Mouse (Mus musculus) liver, embryonic 12.5 days (tissue): ENCODE measurements around the gene Kbtbd12. TPM values are rescaled to one million over a fixed set of nuclear protein-coding genes. Genes with fewer than 3 reads are reported as not detected.

Experiments used
- ATAC-seq: fragments of 200-750 bp; cut with Nextera tagmentation; 2 replicates; pipeline ENCODE4 v1.8.0; 2017; ENCODE audit warnings: moderate number of reproducible peaks, mild to moderate bottlenecking, moderate library complexity
- H3K27ac ChIP-seq: fragments of 300-500 bp; sonication (generic); 2 replicates; pipeline ENCODE4 v1.5.1; 2016; ENCODE audit warnings: mild to moderate bottlenecking
- H3K27me3 ChIP-seq: fragments of 300-500 bp; sonication (generic); replicated peaks from 2 replicates; pipeline ENCODE4 v1.6.1; 2016; ENCODE audit warnings: mild to moderate bottlenecking, moderate library complexity
- H3K36me3 ChIP-seq: fragments of 300-500 bp; sonication (generic); 2 replicates; pipeline ENCODE4 v1.6.1; 2016; ENCODE audit warnings: mild to moderate bottlenecking, moderate library complexity
- H3K4me1 ChIP-seq: fragments of 300-500 bp; sonication (generic); 2 replicates; pipeline ENCODE4 v1.6.1; 2016
- H3K4me2 ChIP-seq: fragments of 300-500 bp; sonication (generic); 2 replicates; pipeline ENCODE4 v1.6.1; 2016; ENCODE audit warnings: mild to moderate bottlenecking, moderate library complexity
- H3K4me3 ChIP-seq: fragments of 300-500 bp; sonication (generic); 2 replicates; pipeline ENCODE4 v1.5.1; 2016; ENCODE audit warnings: mild to moderate bottlenecking, moderate library complexity
- H3K9ac ChIP-seq: fragments of 300-500 bp; sonication (generic); 2 replicates; pipeline ENCODE4 v1.6.1; 2016; ENCODE audit warnings: mild to moderate bottlenecking, moderate library complexity
- H3K9me3 ChIP-seq: fragments of 300-500 bp; sonication (generic); replicated peaks from 2 replicates; pipeline ENCODE4 v1.6.1; 2016; ENCODE audit warnings: mild to moderate bottlenecking, moderate library complexity
- WGBS: fragments of 180-500 bp; shearing (Covaris S2); methylation state at CpG from one replicate; pipeline ENCODE4 v1.1.7; 2016; ENCODE audit not compliant: insufficient replicate concordance; 5-methylcytosine and 5-hydroxymethylcytosine counted together
- polyA plus RNA-seq: library from polyadenylated mRNA; unstranded; fragments of >200 nt; fragmentation: Nextera tagmentation; extraction: Ambion mirVana; gene quantifications from 2 replicates; pipeline ENCODE4 v1.2.1, GENCODE M21; 2016

Gene Kbtbd12
- polyA plus RNA-seq, 1 experiment from 2014 or later: 0.52 TPM

DNA sequence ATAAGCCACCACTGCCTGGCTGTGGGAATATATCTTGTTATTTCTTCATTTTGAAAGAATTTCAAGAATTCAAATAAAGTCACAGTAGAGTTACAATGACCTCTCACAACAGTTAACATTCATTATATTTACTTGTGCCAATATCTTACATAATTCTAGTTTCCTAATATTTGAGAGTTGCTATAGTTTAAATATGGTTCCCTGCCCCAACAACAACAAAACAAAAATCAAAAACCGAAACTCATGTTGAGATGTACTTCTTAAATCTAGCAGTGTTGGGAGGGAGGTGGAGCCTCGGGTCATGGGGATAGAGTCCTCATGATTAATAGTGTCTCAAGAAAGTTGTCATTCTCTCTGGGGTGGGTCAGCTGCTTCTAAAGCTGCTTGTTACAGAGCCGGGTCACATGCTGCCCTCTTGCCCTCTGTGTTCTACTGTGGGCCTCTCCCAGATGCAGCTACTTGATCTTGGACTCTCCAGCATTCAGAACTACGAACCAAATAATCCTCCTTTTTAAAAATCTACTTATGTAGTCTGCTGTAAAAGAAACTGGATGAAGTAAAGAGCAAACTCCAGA, 3.7 kb upstream of the Kbtbd12 start:
- peaks cover 10% of the 10 kb centered on the region for H3K9me3 ChIP-seq
- H3K9ac ChIP-seq: no peak overlapping the region
- H3K4me2 ChIP-seq: no peak overlapping the region
- H3K36me3 ChIP-seq: 0 out of 2 replicates have a peak, but pooled peaks cover 2% of the 10 kb centered on the region
- no peak for ATAC-seq
- peaks cover 46% of the 10 kb centered on the region for H3K4me1 ChIP-seq
- no peak overlapping the region for H3K27ac ChIP-seq
- 62% methylated on average over 4 of the region's 4 CpGs for WGBS
- H3K27me3 ChIP-seq: no peaks in the 10 kb centered on the region
- no peak overlapping the region for H3K4me3 ChIP-seq

DNA sequence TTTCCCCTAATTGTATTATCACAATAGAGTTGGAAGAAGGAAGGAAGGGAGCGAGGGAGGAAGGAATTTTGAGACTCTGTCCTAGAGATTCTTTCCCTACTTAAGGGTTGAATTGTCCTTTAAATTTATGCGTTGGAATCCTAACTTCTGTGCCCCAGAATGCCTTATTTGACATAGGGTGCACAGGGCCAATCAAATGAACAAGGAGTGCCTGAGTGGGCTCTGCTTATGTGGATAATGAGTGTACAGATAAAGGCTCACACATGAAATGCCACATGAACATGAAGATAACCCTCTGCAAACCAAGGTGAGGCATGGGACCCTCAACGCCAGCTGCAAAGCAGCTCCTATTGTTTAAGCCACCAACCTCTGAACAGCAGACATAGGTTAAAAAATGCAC, 2.6 kb upstream of the Kbtbd12 start:
- peak overlapping the region; percentile 54 for H3K4me2 ChIP-seq
- peak; percentile 59 for ATAC-seq
- no peak overlapping the region for H3K4me3 ChIP-seq
- H3K27me3 ChIP-seq: no peaks in the 10 kb centered on the region
- peaks cover 56% of the 10 kb centered on the region for H3K4me1 ChIP-seq
- peaks cover 12% of the 10 kb centered on the region for H3K9me3 ChIP-seq
- H3K27ac ChIP-seq: no peak overlapping the region
- WGBS: 29% methylated on average over 3 of the region's 3 CpGs
- 0 out of 2 replicates have a peak, but pooled peaks cover 2% of the 10 kb centered on the region for H3K36me3 ChIP-seq
- H3K9ac ChIP-seq: peak overlapping the region; percentile 34; the same call in 1 of the 2 replicates

GRCm38 (mm10) chr6:88639921-88640320, 2.2 kb upstream of the Kbtbd12 start:
- Histone ChIP-seq H3K36me3 (0 out of 2 replicates have a peak, but pooled peaks cover 2% of the 10 kb centered on the region), H3K27me3 (no peaks in the 10 kb centered on the region), H3K27ac (no peak overlapping the region), H3K4me2 (peak overlapping the region; percentile 54), H3K9me3 (peaks cover 14% of the 10 kb centered on the region), H3K9ac (peak overlapping the region; percentile 34), H3K4me1 (peaks cover 60% of the 10 kb centered on the region), H3K4me3 (no peak overlapping the region)
- WGBS: 8% methylated on average over 9 of the region's 9 CpGs
- ATAC-seq: no peak

DNA sequence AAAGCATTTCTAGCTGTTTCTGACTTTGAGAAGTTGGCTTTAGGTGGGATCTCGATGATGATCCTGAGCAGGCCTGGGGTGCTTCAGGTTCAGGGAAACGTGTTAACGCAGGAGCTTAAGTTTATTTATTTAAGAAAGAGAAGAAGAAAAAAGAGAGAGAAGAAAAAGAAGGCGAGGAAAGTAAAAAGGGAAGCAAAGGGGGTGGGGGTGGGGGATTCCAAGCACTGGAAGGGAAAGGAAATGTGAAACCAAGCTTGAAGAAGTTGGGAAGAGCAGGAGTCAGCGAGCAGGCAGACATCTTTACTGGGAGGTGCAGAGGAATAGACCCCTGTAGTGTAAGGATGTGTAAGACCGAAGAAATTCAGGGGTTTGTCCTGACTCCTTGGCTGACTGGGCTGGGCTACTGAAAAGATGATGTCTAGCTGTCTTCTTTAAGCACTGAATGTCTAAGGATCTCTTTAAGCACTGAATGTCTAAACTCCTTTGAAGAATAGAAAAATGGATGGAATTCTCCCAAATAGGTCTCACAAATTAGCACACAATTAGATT, 1.7 kb upstream of the Kbtbd12 start:
- Histone ChIP-seq H3K27me3 (0 out of 2 replicates have a peak, but pooled peaks cover under 1% of the 10 kb centered on the region), H3K36me3 (0 out of 2 replicates have a peak, but pooled peaks cover 2% of the 10 kb centered on the region), H3K9me3 (peaks cover 14% of the 10 kb centered on the region), H3K4me3 (no peak overlapping the region), H3K9ac (no peak overlapping the region), H3K4me2 (peak overlapping the region; percentile 54), H3K4me1 (peaks cover 65% of the 10 kb centered on the region), H3K27ac (peak overlapping the region; percentile 61)
- ATAC-seq: no peak
- 34% methylated on average over 6 of the region's 6 CpGs for WGBS

DNA sequence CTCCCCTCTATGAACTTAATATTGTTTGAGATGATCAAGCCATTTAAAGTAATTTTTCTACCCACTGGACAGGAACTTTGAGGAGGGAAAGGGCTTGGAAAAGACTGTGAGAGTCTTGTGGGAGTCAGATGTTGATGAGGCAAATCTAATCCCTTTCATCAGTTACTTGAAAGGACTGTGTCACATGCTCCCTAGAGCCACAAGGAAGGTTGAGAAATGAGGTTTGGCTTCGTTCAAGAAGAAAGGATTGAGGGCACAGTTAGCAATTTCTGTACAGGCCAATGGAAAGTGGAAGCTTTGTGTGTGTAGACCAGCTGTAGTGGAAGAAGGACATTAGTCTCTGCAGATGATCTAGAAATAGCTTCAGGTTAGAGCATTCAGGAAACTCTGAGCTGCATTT, 1.2 kb upstream of the Kbtbd12 start:
- 41% methylated on average over 1 of the region's 1 CpGs for WGBS
- H3K9me3 ChIP-seq: peaks cover 14% of the 10 kb centered on the region
- no peak overlapping the region for H3K4me3 ChIP-seq
- no peak overlapping the region for H3K9ac ChIP-seq
- H3K27me3 ChIP-seq: 0 out of 2 replicates have a peak, but pooled peaks cover 4% of the 10 kb centered on the region
- ATAC-seq: no peak
- H3K4me1 ChIP-seq: peaks cover 69% of the 10 kb centered on the region
- H3K4me2 ChIP-seq: no peak overlapping the region
- H3K27ac ChIP-seq: peak overlapping the region; percentile 61
- 0 out of 2 replicates have a peak, but pooled peaks cover 2% of the 10 kb centered on the region for H3K36me3 ChIP-seq

DNA sequence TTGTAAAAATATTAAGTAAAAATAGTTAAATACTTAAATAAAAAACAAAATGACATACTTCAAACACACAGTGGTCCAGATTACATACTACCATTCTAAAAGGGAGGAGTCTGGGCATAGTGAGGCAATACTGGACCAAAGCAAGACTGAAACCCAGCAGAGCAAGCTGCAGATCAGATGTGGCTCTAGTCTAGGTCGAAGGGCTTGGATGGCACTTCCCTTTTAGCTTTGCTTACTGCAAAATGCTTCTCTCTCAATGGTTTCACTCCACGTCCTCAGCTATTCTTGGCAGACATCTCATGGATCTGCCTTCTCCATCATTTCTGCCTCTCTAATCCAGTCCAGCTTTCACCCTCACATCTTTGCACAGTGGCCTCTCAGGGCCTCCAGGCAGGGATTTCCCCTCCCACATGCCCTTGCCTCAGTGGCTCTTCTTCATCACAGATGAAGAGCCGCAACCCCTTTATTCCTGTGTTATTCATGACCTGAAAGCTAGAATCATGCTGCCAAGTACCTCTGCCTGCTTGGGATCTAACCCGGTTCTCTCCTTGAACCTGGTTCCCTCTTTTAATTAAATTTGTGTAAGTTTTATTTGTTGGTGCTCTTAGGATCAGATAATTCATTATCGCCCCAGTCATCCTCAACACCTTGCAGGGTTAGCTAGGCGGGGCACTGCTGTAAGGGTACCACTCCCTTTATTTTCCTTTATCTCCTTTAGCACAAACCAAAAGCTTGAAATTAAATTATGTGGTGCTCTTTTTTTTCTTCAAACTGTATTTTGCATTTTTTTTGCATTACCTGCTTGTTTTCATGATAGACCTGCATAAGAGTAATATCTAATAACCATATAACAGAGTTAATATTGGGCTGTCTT, 1.6 kb downstream of the Kbtbd12 start:
- no peak overlapping the region; the same call in 1 of the 2 replicates for H3K9ac ChIP-seq
- peak overlapping the region; percentile 12; the same call in 1 of the 2 replicates for H3K4me3 ChIP-seq
- H3K36me3 ChIP-seq: 0 out of 2 replicates have a peak, but pooled peaks cover 2% of the 10 kb centered on the region
- peak; percentile 79 for ATAC-seq
- H3K9me3 ChIP-seq: peaks cover 14% of the 10 kb centered on the region
- H3K4me2 ChIP-seq: peak overlapping the region; percentile 60
- peaks cover 89% of the 10 kb centered on the region for H3K4me1 ChIP-seq
- H3K27me3 ChIP-seq: 0 out of 2 replicates have a peak, but pooled peaks cover 8% of the 10 kb centered on the region
- H3K27ac ChIP-seq: peak overlapping the region; percentile 87
- WGBS: 74% methylated on average over 6 of the region's 6 CpGs

DNA sequence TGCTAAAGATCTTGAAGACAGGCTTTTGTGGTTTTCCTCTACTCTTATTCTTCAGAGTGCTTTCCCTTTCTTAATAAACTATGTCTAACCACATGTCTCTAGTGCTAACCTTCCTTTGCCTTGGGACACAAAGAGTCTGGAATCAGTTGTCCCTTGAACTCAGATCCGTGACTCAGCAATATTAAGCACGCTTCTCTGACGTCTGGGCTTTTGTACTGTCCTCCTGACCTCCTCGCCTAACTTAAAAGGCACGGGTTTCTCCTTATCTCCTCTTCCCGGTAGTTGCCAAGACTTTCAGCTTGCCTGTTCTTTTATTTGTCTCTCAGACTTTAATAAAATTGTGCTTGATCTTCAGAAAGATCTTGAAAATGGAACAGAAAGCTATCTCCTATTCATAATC, 6.5 kb downstream of the Kbtbd12 start:
- no peaks in the 10 kb centered on the region for H3K36me3 ChIP-seq
- H3K27me3 ChIP-seq: 0 out of 2 replicates have a peak, but pooled peaks cover 8% of the 10 kb centered on the region
- ATAC-seq: no peak
- no peak overlapping the region for H3K4me3 ChIP-seq
- H3K9me3 ChIP-seq: peaks cover 4% of the 10 kb centered on the region; the same call in 1 of the 2 replicates
- H3K4me2 ChIP-seq: no peak overlapping the region
- WGBS: 26% methylated on average over 6 of the region's 6 CpGs
- peaks cover 85% of the 10 kb centered on the region for H3K4me1 ChIP-seq
- no peak overlapping the region for H3K27ac ChIP-seq
- H3K9ac ChIP-seq: no peak overlapping the region

- H3K27me3 ChIP-seq: 0 out of 2 replicates have a peak, but pooled peaks cover 8% of the 10 kb centered on the region
- H3K9me3 ChIP-seq: peaks cover 4% of the 10 kb centered on the region; the same call in 1 of the 2 replicates
- H3K4me3 ChIP-seq: no peak overlapping the region
- H3K27ac ChIP-seq: no peak overlapping the region
- H3K4me2 ChIP-seq: no peak overlapping the region
- H3K4me1 ChIP-seq: peaks cover 85% of the 10 kb centered on the region
- no peak overlapping the region for H3K9ac ChIP-seq
- WGBS: 53% methylated on average over 5 of the region's 5 CpGs
- no peak for ATAC-seq
- no peaks in the 10 kb centered on the region for H3K36me3 ChIP-seq
Observed at GRCm38 (mm10) chr6:88630560-88630959, 7.2 kb downstream of the Kbtbd12 start.

DNA sequence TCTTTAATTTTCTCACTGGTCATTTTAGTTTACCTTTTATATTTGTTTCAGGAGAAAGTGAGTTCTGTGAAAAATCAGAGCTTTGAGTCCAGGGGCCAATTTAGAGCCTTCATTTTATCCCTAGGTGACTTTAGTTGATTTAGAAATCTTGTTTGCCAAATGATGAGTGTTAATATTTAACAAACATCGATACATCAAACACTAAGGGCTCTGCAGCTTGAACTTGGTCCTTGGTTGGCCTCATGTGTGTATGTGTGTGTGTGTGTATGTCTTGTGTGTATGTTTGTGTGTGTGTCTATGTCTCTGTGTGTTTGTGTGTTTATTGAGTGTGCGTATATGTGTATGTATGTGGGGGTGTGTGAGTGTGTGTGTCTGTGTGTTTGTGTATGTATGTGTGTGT, 7.9 kb downstream of the Kbtbd12 start:
- WGBS: 85% methylated on average over 2 of the region's 2 CpGs
- no peak overlapping the region for H3K4me3 ChIP-seq
- H3K4me1 ChIP-seq: peaks cover 78% of the 10 kb centered on the region
- 0 out of 2 replicates have a peak, but pooled peaks cover 8% of the 10 kb centered on the region for H3K27me3 ChIP-seq
- no peak overlapping the region for H3K9ac ChIP-seq
- H3K27ac ChIP-seq: no peak overlapping the region
- no peaks in the 10 kb centered on the region for H3K9me3 ChIP-seq
- H3K4me2 ChIP-seq: no peak overlapping the region
- ATAC-seq: no peak
- H3K36me3 ChIP-seq: no peaks in the 10 kb centered on the region

DNA sequence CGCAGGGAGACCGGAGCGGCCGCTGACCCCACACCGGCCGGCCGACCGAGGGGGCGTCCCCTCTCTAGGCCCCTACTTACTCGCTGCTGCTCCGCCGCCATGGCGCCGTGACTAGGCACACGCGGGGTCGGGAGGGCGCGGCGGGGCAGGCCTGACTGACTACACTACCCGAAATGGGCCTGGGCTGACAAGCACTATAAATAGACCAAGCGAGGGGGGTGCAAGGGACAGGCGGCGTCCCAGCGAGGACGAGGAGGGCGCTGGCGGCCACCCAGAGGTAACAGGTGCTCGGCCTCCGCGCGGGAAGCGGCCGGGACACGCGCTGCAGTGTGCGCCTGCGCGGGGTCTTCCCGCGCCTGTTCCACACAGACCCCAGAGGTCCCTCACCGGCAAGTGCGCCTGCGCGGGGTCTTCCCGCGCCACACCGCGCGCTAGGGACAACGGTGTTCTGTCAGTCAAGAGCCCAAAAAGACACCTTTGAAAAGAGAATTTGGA, 10.4 kb downstream of the Kbtbd12 start:
- 1% methylated on average over 51 of the region's 51 CpGs for WGBS
- peak; percentile 90 for ATAC-seq
- peak overlapping the region; percentile 92 for H3K4me2 ChIP-seq
- peak overlapping the region; percentile 77 for H3K9ac ChIP-seq
- H3K27me3 ChIP-seq: no peaks in the 10 kb centered on the region
- H3K9me3 ChIP-seq: no peaks in the 10 kb centered on the region
- no peaks in the 10 kb centered on the region for H3K36me3 ChIP-seq
- H3K4me1 ChIP-seq: peaks cover 63% of the 10 kb centered on the region
- peak overlapping the region; percentile 74 for H3K27ac ChIP-seq
- peak overlapping the region; percentile 62 for H3K4me3 ChIP-seq

GRCm38 (mm10) chr6:88626912-88627311, 10.8 kb downstream of the Kbtbd12 start:
- peak overlapping the region; percentile 74 for H3K27ac ChIP-seq
- H3K4me1 ChIP-seq: peaks cover 58% of the 10 kb centered on the region
- H3K36me3 ChIP-seq: no peaks in the 10 kb centered on the region
- peak overlapping the region; percentile 62 for H3K4me3 ChIP-seq
- ATAC-seq: no peak
- 35% methylated on average over 11 of the region's 11 CpGs for WGBS
- H3K9ac ChIP-seq: peak overlapping the region; percentile 77
- H3K27me3 ChIP-seq: no peaks in the 10 kb centered on the region
- peak overlapping the region; percentile 92 for H3K4me2 ChIP-seq
- H3K9me3 ChIP-seq: no peaks in the 10 kb centered on the region
